Mouse (Mus musculus): Measurements from ENCODE around the gene Dock10. TPM values are rescaled to one million over a fixed set of nuclear protein-coding genes. Genes with fewer than 3 reads are reported as not detected.
A peak's percentile ranks its signal among the peaks of the same experiment; 100 is the strongest.

Gene Dock10
- polyA plus RNA-seq, 1 experiment: 3.4 TPM

- H3K4me3 ChIP-seq (ENCODE audit: insufficient read depth, low read depth, low read length): no peak overlapping the region
These were observed 47.6 kb downstream of the Dock10 start for GRCm38 (mm10) chr1:80710607-80711261.

GRCm38 (mm10) chr1:80710097-80710541 lies 48.2 kb downstream of the Dock10 start:
- H3K4me1 ChIP-seq (ENCODE audit: control insufficient read depth, insufficient read depth, insufficient read length, low read length): peaks cover 3% of the 10 kb centered on the region; the same call in 1 of the 2 replicates
- H3K4me3 ChIP-seq (ENCODE audit: insufficient read depth, low read depth, low read length): no peak overlapping the region

More at GRCm38 (mm10) chr1:80710607-80711261, 47.6 kb downstream of the Dock10 start:
- H3K4me1 ChIP-seq (ENCODE audit: control insufficient read depth, insufficient read depth, insufficient read length, low read length): peaks cover 3% of the 10 kb centered on the region; the same call in 1 of the 2 replicates
- peak overlapping the region; percentile 63 for H3K27ac ChIP-seq (replicated peaks; ENCODE audit: low read depth, low read length)

GRCm38 (mm10) chr1:80709299-80709698 lies 49.0 kb downstream of the Dock10 start:
- peaks cover 3% of the 10 kb centered on the region; the same call in 1 of the 2 replicates for H3K4me1 ChIP-seq (ENCODE audit: control insufficient read depth, insufficient read depth, insufficient read length, low read length)
- H3K27ac ChIP-seq (replicated peaks; ENCODE audit: low read depth, low read length): no peak overlapping the region
- peak overlapping the region; percentile 28 for H3K4me3 ChIP-seq (ENCODE audit: insufficient read depth, low read depth, low read length)

More at GRCm38 (mm10) chr1:80710097-80710541, 48.2 kb downstream of the Dock10 start:
- no peak overlapping the region for H3K27ac ChIP-seq (replicated peaks; ENCODE audit: low read depth, low read length)

- Histone ChIP-seq H3K4me1 (ENCODE audit: control insufficient read depth, insufficient read depth, insufficient read length, low read length) (no peaks in the 10 kb centered on the region), H3K4me3 (ENCODE audit: insufficient read depth, low read depth, low read length) (no peak overlapping the region), H3K27ac (replicated peaks; ENCODE audit: low read depth, low read length) (no peak overlapping the region)
These were observed 55.0 kb downstream of the Dock10 start for GRCm38 (mm10) chr1:80703279-80703678.

- no peak overlapping the region for H3K27ac ChIP-seq (replicated peaks; ENCODE audit: low read depth, low read length)
- no peaks in the 10 kb centered on the region for H3K4me1 ChIP-seq (ENCODE audit: control insufficient read depth, insufficient read depth, insufficient read length, low read length)
- no peak overlapping the region for H3K4me3 ChIP-seq (ENCODE audit: insufficient read depth, low read depth, low read length)
These were observed 82.2 kb downstream of the Dock10 start for GRCm38 (mm10) chr1:80676004-80676673.

GRCm38 (mm10) chr1:80671730-80672129 lies 86.6 kb downstream of the Dock10 start:
- Histone ChIP-seq H3K27ac (replicated peaks; ENCODE audit: low read depth, low read length) (no peak overlapping the region), H3K4me1 (ENCODE audit: control insufficient read depth, insufficient read depth, insufficient read length, low read length) (peaks cover 2% of the 10 kb centered on the region; the same call in 1 of the 2 replicates), H3K4me3 (ENCODE audit: insufficient read depth, low read depth, low read length) (no peak overlapping the region)

- Histone ChIP-seq H3K4me3 (ENCODE audit: insufficient read depth, low read depth, low read length) (no peak overlapping the region), H3K4me1 (ENCODE audit: control insufficient read depth, insufficient read depth, insufficient read length, low read length) (peaks cover 2% of the 10 kb centered on the region; the same call in 1 of the 2 replicates), H3K27ac (replicated peaks; ENCODE audit: low read depth, low read length) (no peak overlapping the region)
These were observed 87.3 kb downstream of the Dock10 start for GRCm38 (mm10) chr1:80671056-80671455.

- Histone ChIP-seq H3K4me3 (ENCODE audit: insufficient read depth, low read depth, low read length) (no peak overlapping the region), H3K4me1 (ENCODE audit: control insufficient read depth, insufficient read depth, insufficient read length, low read length) (peaks cover 2% of the 10 kb centered on the region; the same call in 1 of the 2 replicates), H3K27ac (replicated peaks; ENCODE audit: low read depth, low read length) (no peak overlapping the region)
These were observed 87.9 kb downstream of the Dock10 start for GRCm38 (mm10) chr1:80670387-80670786.

- Histone ChIP-seq H3K27ac (replicated peaks; ENCODE audit: low read depth, low read length) (no peak overlapping the region), H3K4me3 (ENCODE audit: insufficient read depth, low read depth, low read length) (no peak overlapping the region), H3K4me1 (ENCODE audit: control insufficient read depth, insufficient read depth, insufficient read length, low read length) (peaks cover 2% of the 10 kb centered on the region; the same call in 1 of the 2 replicates)
These were observed 92.6 kb downstream of the Dock10 start for GRCm38 (mm10) chr1:80665761-80666160.

- Histone ChIP-seq H3K4me3 (ENCODE audit: insufficient read depth, low read depth, low read length) (0 out of 2 replicates have a peak overlapping the region, but pooled peaks have one; percentile 8), H3K27ac (replicated peaks; ENCODE audit: low read depth, low read length) (0 out of 2 replicates have a peak overlapping the region, but pooled peaks have one; percentile 15), H3K4me1 (ENCODE audit: control insufficient read depth, insufficient read depth, insufficient read length, low read length) (no peaks in the 10 kb centered on the region)
These were observed 93.2 kb downstream of the Dock10 start for GRCm38 (mm10) chr1:80665161-80665560.

- H3K4me1 ChIP-seq (ENCODE audit: control insufficient read depth, insufficient read depth, insufficient read length, low read length): no peaks in the 10 kb centered on the region
- H3K4me3 ChIP-seq (ENCODE audit: insufficient read depth, low read depth, low read length): no peak overlapping the region
- H3K27ac ChIP-seq (replicated peaks; ENCODE audit: low read depth, low read length): no peak overlapping the region
These were observed 96.6 kb downstream of the Dock10 start for GRCm38 (mm10) chr1:80661506-80662402.

GRCm38 (mm10) chr1:80659465-80660245 lies 98.7 kb downstream of the Dock10 start:
- Histone ChIP-seq H3K4me1 (ENCODE audit: control insufficient read depth, insufficient read depth, insufficient read length, low read length) (no peaks in the 10 kb centered on the region), H3K27ac (replicated peaks; ENCODE audit: low read depth, low read length) (no peak overlapping the region), H3K4me3 (ENCODE audit: insufficient read depth, low read depth, low read length) (no peak overlapping the region)

GRCm38 (mm10) chr1:80656389-80656788 lies 101.9 kb downstream of the Dock10 start:
- H3K4me1 ChIP-seq (ENCODE audit: control insufficient read depth, insufficient read depth, insufficient read length, low read length): no peaks in the 10 kb centered on the region; the same call in 1 of the 2 replicates

GRCm38 (mm10) chr1:80655854-80656253 lies 102.5 kb downstream of the Dock10 start:
- H3K4me1 ChIP-seq (ENCODE audit: control insufficient read depth, insufficient read depth, insufficient read length, low read length): no peaks in the 10 kb centered on the region; the same call in 1 of the 2 replicates
- H3K27ac ChIP-seq (replicated peaks; ENCODE audit: low read depth, low read length): no peak overlapping the region
- H3K4me3 ChIP-seq (ENCODE audit: insufficient read depth, low read depth, low read length): no peak overlapping the region

More at GRCm38 (mm10) chr1:80656389-80656788, 101.9 kb downstream of the Dock10 start:
- no peak overlapping the region for H3K27ac ChIP-seq (replicated peaks; ENCODE audit: low read depth, low read length)
- no peak overlapping the region for H3K4me3 ChIP-seq (ENCODE audit: insufficient read depth, low read depth, low read length)

Data from brown adipose tissue, adult 24 weeks (tissue).